Mouse (Mus musculus): ENCODE data around the gene Cdhr2. TPM values are rescaled to one million over a fixed set of nuclear protein-coding genes. Genes with fewer than 3 reads are reported as not detected.

Gene Cdhr2
- polyA plus RNA-seq, 1 experiment from 2014 or later, result not detected

DNA sequence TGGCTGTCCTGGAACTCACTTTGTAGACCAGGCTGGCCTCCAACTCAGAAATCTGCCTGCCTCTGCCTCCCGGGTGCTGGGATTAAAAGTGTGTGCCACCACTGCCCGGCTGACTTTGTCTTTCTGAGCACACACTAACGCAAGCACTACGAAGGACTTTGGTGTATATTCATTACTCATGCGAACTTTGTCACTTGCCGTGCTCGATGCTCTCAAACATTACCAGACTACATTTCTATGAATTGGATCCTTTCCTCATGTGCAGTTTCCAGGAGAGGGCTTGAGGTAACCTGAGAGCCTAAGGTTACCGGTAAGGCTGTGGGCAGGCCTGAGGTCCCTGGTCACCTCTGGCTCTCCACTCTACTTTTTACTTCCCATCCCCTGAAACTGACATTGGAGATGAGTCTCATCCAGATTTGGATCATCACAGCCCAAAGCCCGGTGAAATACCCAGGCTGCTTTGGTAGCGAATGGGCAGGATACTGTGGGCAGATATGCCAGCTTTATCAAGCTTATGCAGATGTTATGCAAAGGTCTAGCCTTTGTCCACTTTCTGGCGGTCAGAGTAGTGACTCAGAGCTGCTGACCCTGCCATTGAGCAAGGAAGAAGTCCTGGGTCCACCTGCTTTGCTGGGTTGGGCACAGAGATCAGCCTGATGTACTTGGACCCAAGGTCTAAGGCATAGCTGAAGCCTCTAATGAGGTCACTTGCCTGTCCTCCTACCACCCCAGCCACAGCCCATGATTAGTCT lies 5.6 kb upstream of the Cdhr2 start:
- Histone ChIP-seq H3K4me3 (ENCODE audit: low read depth, low read length) (no peak overlapping the region), H3K36me3 (replicated peaks; ENCODE audit: control insufficient read depth, insufficient read depth, low read depth, low read length) (no peaks in the 10 kb centered on the region), H3K27ac (replicated peaks; ENCODE audit: low read depth, low read length) (no peak overlapping the region), H3K9me3 (replicated peaks; ENCODE audit: control insufficient read depth, low read length) (no peaks in the 10 kb centered on the region), H3K27me3 (ENCODE audit: control insufficient read depth, insufficient read depth, low read length) (no peaks in the 10 kb centered on the region), H3K9ac (replicated peaks; ENCODE audit: low read length) (no peak overlapping the region), H3K4me1 (ENCODE audit: control insufficient read depth, insufficient read depth, low read length) (peaks cover 5% of the 10 kb centered on the region; the same call in 1 of the 2 replicates), H3K4me2 (ENCODE audit: low read depth, low read length) (no peak overlapping the region)
- WGBS, result 88% methylated on average over 11 of the region's 11 CpGs
- DNase-seq (ENCODE audit: low spot score) (no peak), ATAC-seq (replicated peaks; ENCODE audit: insufficient number of reproducible peaks, low FRiP score, low TSS enrichment, low read depth) (no peak)

DNA sequence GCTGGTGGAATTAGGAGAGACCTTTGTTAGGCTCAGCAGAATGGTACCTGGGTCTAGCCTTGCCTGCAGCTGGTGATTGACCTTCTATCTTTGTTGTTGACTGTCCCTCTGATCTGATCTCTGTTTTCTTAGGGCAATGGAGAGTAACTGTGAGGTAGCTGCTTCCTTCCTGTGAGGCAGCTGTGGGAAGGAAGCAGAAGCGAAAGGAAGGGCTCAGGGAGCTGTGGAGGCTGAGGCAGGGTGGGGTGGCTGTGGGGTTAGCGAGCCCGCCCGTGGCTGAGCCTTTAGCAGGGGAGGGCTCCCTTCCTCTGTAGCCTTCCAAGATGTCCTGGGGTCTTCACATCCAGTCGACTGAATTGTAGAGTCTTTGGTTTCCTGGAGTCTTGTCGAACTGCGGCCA lies 1.2 kb downstream of the Cdhr2 start:
- no peaks in the 10 kb centered on the region for H3K36me3 ChIP-seq (replicated peaks; ENCODE audit: control insufficient read depth, insufficient read depth, low read depth, low read length)
- no peak overlapping the region for H3K4me3 ChIP-seq (ENCODE audit: low read depth, low read length)
- DNase-seq (ENCODE audit: low spot score) (no peak), ATAC-seq (replicated peaks; ENCODE audit: insufficient number of reproducible peaks, low FRiP score, low TSS enrichment, low read depth) (no peak)
- no peak overlapping the region for H3K9ac ChIP-seq (replicated peaks; ENCODE audit: low read length)
- no peak overlapping the region for H3K4me2 ChIP-seq (ENCODE audit: low read depth, low read length)
- no peaks in the 10 kb centered on the region for H3K4me1 ChIP-seq (ENCODE audit: control insufficient read depth, insufficient read depth, low read length)
- no peaks in the 10 kb centered on the region for H3K9me3 ChIP-seq (replicated peaks; ENCODE audit: control insufficient read depth, low read length)
- no peaks in the 10 kb centered on the region for H3K27me3 ChIP-seq (ENCODE audit: control insufficient read depth, insufficient read depth, low read length)
- 76% methylated on average over 7 of the region's 7 CpGs for WGBS
- no peak overlapping the region for H3K27ac ChIP-seq (replicated peaks; ENCODE audit: low read depth, low read length)

DNA sequence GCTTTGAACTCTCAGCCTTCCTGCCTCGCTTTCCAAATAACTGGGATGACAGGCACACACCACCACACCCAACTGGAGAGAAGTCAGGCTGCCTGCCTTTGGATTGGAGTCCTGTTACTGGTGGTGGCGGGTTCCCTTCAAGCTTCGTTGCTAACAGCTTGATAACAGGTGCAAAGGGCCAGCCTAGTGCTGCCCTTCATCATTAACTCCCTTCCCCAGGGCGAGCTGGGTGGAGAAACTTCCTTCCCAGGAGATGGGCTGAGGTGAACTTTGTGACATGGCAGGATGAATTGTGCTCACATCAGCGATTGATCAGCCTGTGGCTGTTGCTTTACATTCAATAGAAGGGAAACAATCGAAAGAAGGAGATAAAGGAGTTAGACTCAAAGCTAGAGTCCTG lies 3.6 kb downstream of the Cdhr2 start:
- H3K27ac ChIP-seq (replicated peaks; ENCODE audit: low read depth, low read length), result no peak overlapping the region
- no peaks in the 10 kb centered on the region for H3K36me3 ChIP-seq (replicated peaks; ENCODE audit: control insufficient read depth, insufficient read depth, low read depth, low read length)
- no peak overlapping the region for H3K4me3 ChIP-seq (ENCODE audit: low read depth, low read length)
- H3K4me1 ChIP-seq (ENCODE audit: control insufficient read depth, insufficient read depth, low read length), result no peaks in the 10 kb centered on the region
- no peak overlapping the region for H3K9ac ChIP-seq (replicated peaks; ENCODE audit: low read length)
- ATAC-seq (replicated peaks; ENCODE audit: insufficient number of reproducible peaks, low FRiP score, low TSS enrichment, low read depth), result no peak
- no peak for DNase-seq (ENCODE audit: low spot score)
- H3K9me3 ChIP-seq (replicated peaks; ENCODE audit: control insufficient read depth, low read length), result no peaks in the 10 kb centered on the region
- H3K4me2 ChIP-seq (ENCODE audit: low read depth, low read length), result no peak overlapping the region
- H3K27me3 ChIP-seq (ENCODE audit: control insufficient read depth, insufficient read depth, low read length), result no peaks in the 10 kb centered on the region
- 48% methylated on average over 6 of the region's 6 CpGs for WGBS

GRCm38 (mm10) chr13:54710866-54711265 lies 9.6 kb downstream of the Cdhr2 start:
- no peak overlapping the region for H3K9ac ChIP-seq (replicated peaks; ENCODE audit: low read length)
- no peaks in the 10 kb centered on the region for H3K9me3 ChIP-seq (replicated peaks; ENCODE audit: control insufficient read depth, low read length)
- H3K27me3 ChIP-seq (ENCODE audit: control insufficient read depth, insufficient read depth, low read length), result no peaks in the 10 kb centered on the region
- no peaks in the 10 kb centered on the region for H3K36me3 ChIP-seq (replicated peaks; ENCODE audit: control insufficient read depth, insufficient read depth, low read depth, low read length)
- ATAC-seq (replicated peaks; ENCODE audit: insufficient number of reproducible peaks, low FRiP score, low TSS enrichment, low read depth) (no peak), DNase-seq (ENCODE audit: low spot score) (no peak)
- no peak overlapping the region for H3K27ac ChIP-seq (replicated peaks; ENCODE audit: low read depth, low read length)
- H3K4me2 ChIP-seq (ENCODE audit: low read depth, low read length), result no peak overlapping the region
- H3K4me1 ChIP-seq (ENCODE audit: control insufficient read depth, insufficient read depth, low read length), result no peaks in the 10 kb centered on the region
- 75% methylated on average over 3 of the region's 3 CpGs for WGBS
- no peak overlapping the region for H3K4me3 ChIP-seq (ENCODE audit: low read depth, low read length)

DNA sequence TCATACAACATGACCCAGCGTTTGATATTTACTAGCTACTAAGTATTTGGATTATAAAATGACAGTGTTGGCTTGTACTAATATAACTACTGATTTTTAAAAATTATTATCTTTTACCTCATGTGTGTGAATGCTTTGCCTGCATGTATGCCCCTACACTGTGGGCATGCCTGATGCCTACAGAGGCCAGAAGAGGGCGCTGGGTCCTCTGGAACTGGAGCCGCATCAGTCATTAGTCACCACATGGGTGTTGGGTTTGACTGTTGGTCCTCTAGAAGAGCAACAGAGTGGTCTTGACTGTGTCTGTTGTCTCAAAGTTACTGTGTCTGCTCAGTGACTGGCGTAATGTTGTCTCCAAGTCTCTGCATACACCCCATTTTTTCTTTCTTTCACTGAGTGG lies 13.1 kb downstream of the Cdhr2 start:
- Histone ChIP-seq H3K4me2 (ENCODE audit: low read depth, low read length) (no peak overlapping the region), H3K9me3 (replicated peaks; ENCODE audit: control insufficient read depth, low read length) (no peaks in the 10 kb centered on the region), H3K4me3 (ENCODE audit: low read depth, low read length) (no peak overlapping the region), H3K27ac (replicated peaks; ENCODE audit: low read depth, low read length) (no peak overlapping the region), H3K27me3 (ENCODE audit: control insufficient read depth, insufficient read depth, low read length) (no peaks in the 10 kb centered on the region), H3K36me3 (replicated peaks; ENCODE audit: control insufficient read depth, insufficient read depth, low read depth, low read length) (no peaks in the 10 kb centered on the region), H3K4me1 (ENCODE audit: control insufficient read depth, insufficient read depth, low read length) (no peaks in the 10 kb centered on the region), H3K9ac (replicated peaks; ENCODE audit: low read length) (no peak overlapping the region)
- DNase-seq (ENCODE audit: low spot score) (no peak), ATAC-seq (replicated peaks; ENCODE audit: insufficient number of reproducible peaks, low FRiP score, low TSS enrichment, low read depth) (no peak)
- WGBS, result 39% methylated on average over 4 of the region's 4 CpGs

- Histone ChIP-seq H3K4me2 (ENCODE audit: low read depth, low read length) (no peak overlapping the region), H3K27me3 (ENCODE audit: control insufficient read depth, insufficient read depth, low read length) (no peaks in the 10 kb centered on the region), H3K4me1 (ENCODE audit: control insufficient read depth, insufficient read depth, low read length) (no peaks in the 10 kb centered on the region), H3K9ac (replicated peaks; ENCODE audit: low read length) (no peak overlapping the region), H3K27ac (replicated peaks; ENCODE audit: low read depth, low read length) (no peak overlapping the region), H3K36me3 (replicated peaks; ENCODE audit: control insufficient read depth, insufficient read depth, low read depth, low read length) (no peaks in the 10 kb centered on the region), H3K4me3 (ENCODE audit: low read depth, low read length) (no peak overlapping the region), H3K9me3 (replicated peaks; ENCODE audit: control insufficient read depth, low read length) (no peaks in the 10 kb centered on the region)
- WGBS, result 85% methylated on average over 10 of the region's 10 CpGs
- ATAC-seq (replicated peaks; ENCODE audit: insufficient number of reproducible peaks, low FRiP score, low TSS enrichment, low read depth), result no peak
- DNase-seq (ENCODE audit: low spot score), result no peak
These were observed 13.7 kb downstream of the Cdhr2 start for GRCm38 (mm10) chr13:54714996-54715395.

- Histone ChIP-seq H3K36me3 (replicated peaks; ENCODE audit: control insufficient read depth, insufficient read depth, low read depth, low read length) (no peaks in the 10 kb centered on the region), H3K27ac (replicated peaks; ENCODE audit: low read depth, low read length) (no peak overlapping the region), H3K4me1 (ENCODE audit: control insufficient read depth, insufficient read depth, low read length) (no peaks in the 10 kb centered on the region), H3K27me3 (ENCODE audit: control insufficient read depth, insufficient read depth, low read length) (no peaks in the 10 kb centered on the region), H3K4me3 (ENCODE audit: low read depth, low read length) (no peak overlapping the region), H3K4me2 (ENCODE audit: low read depth, low read length) (no peak overlapping the region), H3K9ac (replicated peaks; ENCODE audit: low read length) (no peak overlapping the region), H3K9me3 (replicated peaks; ENCODE audit: control insufficient read depth, low read length) (no peaks in the 10 kb centered on the region)
- peak; percentile 65 for DNase-seq (ENCODE audit: low spot score)
- no peak; the same call in 1 of the 2 replicates for ATAC-seq (replicated peaks; ENCODE audit: insufficient number of reproducible peaks, low FRiP score, low TSS enrichment, low read depth)
- 0% methylated on average over 5 of the region's 5 CpGs for WGBS
These were observed 15.7 kb downstream of the Cdhr2 start for GRCm38 (mm10) chr13:54716916-54717315.

- Histone ChIP-seq H3K36me3 (replicated peaks; ENCODE audit: control insufficient read depth, insufficient read depth, low read depth, low read length) (no peaks in the 10 kb centered on the region), H3K4me3 (ENCODE audit: low read depth, low read length) (no peak overlapping the region), H3K9me3 (replicated peaks; ENCODE audit: control insufficient read depth, low read length) (no peaks in the 10 kb centered on the region), H3K27ac (replicated peaks; ENCODE audit: low read depth, low read length) (no peak overlapping the region), H3K4me1 (ENCODE audit: control insufficient read depth, insufficient read depth, low read length) (no peaks in the 10 kb centered on the region), H3K9ac (replicated peaks; ENCODE audit: low read length) (no peak overlapping the region), H3K4me2 (ENCODE audit: low read depth, low read length) (no peak overlapping the region), H3K27me3 (ENCODE audit: control insufficient read depth, insufficient read depth, low read length) (no peaks in the 10 kb centered on the region)
- ATAC-seq (replicated peaks; ENCODE audit: insufficient number of reproducible peaks, low FRiP score, low TSS enrichment, low read depth) (no peak), DNase-seq (ENCODE audit: low spot score) (no peak)
- 88% methylated on average over 3 of the region's 3 CpGs for WGBS
These were observed 21.9 kb downstream of the Cdhr2 start for GRCm38 (mm10) chr13:54723143-54723542.
